Mouse (Mus musculus) lung, postnatal 0 days (tissue): ENCODE data around the gene Cdyl.

Source experiments
- CTCF ChIP-seq: IDR thresholded peaks from 2 replicates; pipeline ENCODE4 v1.5.1; 2016; ENCODE audit warnings: antibody characterized with exemption, mild to moderate bottlenecking
- EP300 ChIP-seq: IDR thresholded peaks from 2 replicates; pipeline ENCODE4 v1.6.1; 2016; ENCODE audit warnings: antibody characterized with exemption, mild to moderate bottlenecking, control low read depth

- TF ChIP-seq CTCF = peak; percentile 71
- no peak for TF ChIP-seq EP300
Measured at GRCm38 (mm10) chr13:35773763-35774162, 114.1 kb downstream of the Cdyl start.
